Mouse (Mus musculus): Measurements from ENCODE around the gene Pdk4. TPM values are rescaled to one million over a fixed set of nuclear protein-coding genes. Genes with fewer than 3 reads are reported as not detected.
A peak's percentile ranks its signal among the peaks of the same experiment; 100 is the strongest.

Pdk4 gene
- polyA plus RNA-seq, 1 experiment from 2014 or later, result 10.0 TPM

DNA sequence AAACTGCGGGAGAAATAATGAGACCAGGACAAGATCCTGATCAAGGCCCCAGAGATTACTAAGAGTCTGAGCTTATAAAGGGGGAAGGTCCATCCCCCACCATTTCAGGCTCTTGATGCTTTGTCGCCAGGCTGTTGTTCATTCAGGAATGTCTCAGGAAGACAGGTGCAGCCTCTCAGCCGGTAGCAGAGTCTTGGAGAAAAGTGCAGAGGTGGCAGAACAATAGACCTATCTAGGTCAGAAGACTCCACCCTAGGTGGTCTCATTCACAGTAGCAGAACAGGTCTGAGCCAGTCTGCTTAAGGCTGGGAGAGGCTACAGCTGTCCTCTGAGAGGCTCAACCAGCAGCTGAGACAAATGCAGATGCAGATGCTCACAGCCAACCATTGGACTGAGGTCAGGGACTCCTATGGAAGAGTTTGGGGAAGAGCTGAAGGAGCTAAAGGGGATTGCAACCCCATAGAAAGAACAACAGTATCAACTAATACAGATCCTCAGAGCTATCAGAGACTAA lies 13.8 kb downstream of the Pdk4 start:
- no peaks in the 10 kb centered on the region for H3K4me1 ChIP-seq (ENCODE audit: insufficient read depth)
- no peak overlapping the region for H3K4me3 ChIP-seq (ENCODE audit: low read depth, low read length)
- peaks cover 16% of the 10 kb centered on the region for H3K36me3 ChIP-seq (replicated peaks; ENCODE audit: insufficient read depth, low read length)
- H3K4me2 ChIP-seq (ENCODE audit: low read depth, low read length), result no peak overlapping the region
- 69% methylated on average over 3 of the region's 3 CpGs for WGBS (ENCODE audit: insufficient replicate concordance)
- TF ChIP-seq EP300 (IDR thresholded peaks at IDR 0.05; ENCODE audit: low read depth) (no peak), CTCF (IDR thresholded peaks at IDR 0.05; ENCODE audit: low read depth) (no peak)
- H3K9ac ChIP-seq (replicated peaks), result no peak overlapping the region
- no peak overlapping the region for H3K27ac ChIP-seq (ENCODE audit: low read depth)
- DNase-seq, result no peak
- no peaks in the 10 kb centered on the region for H3K27me3 ChIP-seq (ENCODE audit: insufficient read depth, low read length)
- peak; percentile 15; the same call in 1 of the 2 replicates for ATAC-seq
- no peaks in the 10 kb centered on the region for H3K9me3 ChIP-seq (ENCODE audit: low read length)

DNA sequence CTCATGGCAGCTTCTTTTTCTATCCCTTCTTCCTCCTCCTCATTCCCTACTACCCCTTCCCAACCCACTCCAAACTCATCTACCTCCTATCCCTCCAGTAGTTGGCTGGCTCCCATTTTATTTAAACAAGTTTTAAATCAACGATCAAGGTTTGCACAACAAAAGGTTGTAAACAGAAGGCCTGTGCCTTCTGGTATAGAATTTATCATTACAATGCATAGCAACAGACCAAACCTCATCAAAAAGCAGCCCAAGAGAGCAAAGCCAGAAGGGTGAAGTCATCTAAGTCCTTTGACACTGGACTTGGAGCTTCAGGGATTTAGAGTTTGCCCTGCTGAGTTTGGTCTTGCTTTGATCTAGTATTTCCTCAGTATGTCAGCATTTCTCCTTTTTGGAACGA lies 15.0 kb downstream of the Pdk4 start:
- Histone ChIP-seq H3K9ac (replicated peaks) (no peak overlapping the region), H3K36me3 (replicated peaks; ENCODE audit: insufficient read depth, low read length) (peaks cover 5% of the 10 kb centered on the region), H3K27ac (ENCODE audit: low read depth) (no peak overlapping the region), H3K9me3 (ENCODE audit: low read length) (no peaks in the 10 kb centered on the region), H3K4me3 (ENCODE audit: low read depth, low read length) (no peak overlapping the region), H3K4me2 (ENCODE audit: low read depth, low read length) (no peak overlapping the region), H3K4me1 (ENCODE audit: insufficient read depth) (no peaks in the 10 kb centered on the region), H3K27me3 (ENCODE audit: insufficient read depth, low read length) (no peaks in the 10 kb centered on the region)
- DNase-seq (no peak), ATAC-seq (peak; percentile 34; the same call in 1 of the 2 replicates)
- TF ChIP-seq CTCF (IDR thresholded peaks at IDR 0.05; ENCODE audit: low read depth), result no peak
- TF ChIP-seq EP300 (IDR thresholded peaks at IDR 0.05; ENCODE audit: low read depth), result no peak
- WGBS (ENCODE audit: insufficient replicate concordance), result 73% methylated on average over 2 of the region's 2 CpGs

DNA sequence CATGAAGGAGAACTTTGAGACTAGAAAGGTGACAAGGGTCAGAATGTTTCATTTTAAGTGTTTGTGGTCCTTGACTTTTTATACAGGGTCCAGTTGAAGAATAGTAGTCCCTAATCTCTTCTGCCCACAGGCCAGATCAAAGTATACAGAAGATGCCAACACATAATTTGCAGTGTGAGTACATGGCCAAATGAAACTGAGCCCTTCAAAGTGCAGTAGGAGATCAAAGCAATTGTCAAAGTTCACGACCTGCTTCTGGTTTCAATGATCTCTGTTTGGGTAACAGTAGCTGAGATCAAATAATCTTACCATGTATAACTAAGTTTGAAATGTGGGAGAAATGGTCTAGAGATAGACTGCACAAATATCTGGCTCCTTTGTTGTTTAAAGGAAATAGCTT lies 22.1 kb downstream of the Pdk4 start:
- H3K9ac ChIP-seq (replicated peaks), result no peak overlapping the region
- no peaks in the 10 kb centered on the region for H3K4me1 ChIP-seq (ENCODE audit: insufficient read depth)
- 33% methylated on average over 1 of the region's 1 CpGs for whole genome bisulfite sequencing (ENCODE audit: insufficient replicate concordance)
- H3K36me3 ChIP-seq (replicated peaks; ENCODE audit: insufficient read depth, low read length), result no peaks in the 10 kb centered on the region
- H3K9me3 ChIP-seq (ENCODE audit: low read length), result no peaks in the 10 kb centered on the region
- no peak overlapping the region for H3K27ac ChIP-seq (ENCODE audit: low read depth)
- ATAC-seq (no peak), DNase-seq (no peak)
- no peak overlapping the region for H3K4me3 ChIP-seq (ENCODE audit: low read depth, low read length)
- H3K27me3 ChIP-seq (ENCODE audit: insufficient read depth, low read length), result no peaks in the 10 kb centered on the region
- no peak overlapping the region for H3K4me2 ChIP-seq (ENCODE audit: low read depth, low read length)
- TF ChIP-seq CTCF (IDR thresholded peaks at IDR 0.05; ENCODE audit: low read depth) (no peak), EP300 (IDR thresholded peaks at IDR 0.05; ENCODE audit: low read depth) (no peak)

DNA sequence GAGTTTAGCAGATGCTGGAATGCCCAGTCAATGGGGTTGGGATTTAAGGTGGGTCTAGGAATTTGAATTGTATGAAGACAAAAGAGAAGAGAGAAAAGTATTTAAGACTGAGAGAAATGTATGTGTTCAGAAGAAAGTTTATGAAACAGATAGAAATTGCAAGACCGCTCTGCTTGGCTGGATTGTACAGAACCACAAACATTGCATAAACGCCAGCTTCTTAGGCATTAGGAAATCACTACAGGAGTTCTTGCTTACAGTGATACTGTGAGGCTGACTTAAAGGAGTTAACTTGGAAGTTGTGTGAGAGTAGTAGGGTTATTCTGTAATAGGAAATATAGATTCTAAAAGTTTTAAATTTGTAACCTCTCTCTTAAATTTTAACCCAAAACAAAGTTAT lies 23.4 kb downstream of the Pdk4 start:
- H3K36me3 ChIP-seq (replicated peaks; ENCODE audit: insufficient read depth, low read length), result no peaks in the 10 kb centered on the region
- TF ChIP-seq CTCF (IDR thresholded peaks at IDR 0.05; ENCODE audit: low read depth) (no peak), EP300 (IDR thresholded peaks at IDR 0.05; ENCODE audit: low read depth) (no peak)
- no peak overlapping the region for H3K4me3 ChIP-seq (ENCODE audit: low read depth, low read length)
- no peak overlapping the region for H3K9ac ChIP-seq (replicated peaks)
- ATAC-seq, result no peak
- no peaks in the 10 kb centered on the region for H3K27me3 ChIP-seq (ENCODE audit: insufficient read depth, low read length)
- no peak overlapping the region for H3K27ac ChIP-seq (ENCODE audit: low read depth)
- no peaks in the 10 kb centered on the region for H3K9me3 ChIP-seq (ENCODE audit: low read length)
- no peaks in the 10 kb centered on the region for H3K4me1 ChIP-seq (ENCODE audit: insufficient read depth)
- DNase-seq, result no peak
- 62% methylated on average over 2 of the region's 2 CpGs for WGBS (ENCODE audit: insufficient replicate concordance)
- no peak overlapping the region for H3K4me2 ChIP-seq (ENCODE audit: low read depth, low read length)

DNA sequence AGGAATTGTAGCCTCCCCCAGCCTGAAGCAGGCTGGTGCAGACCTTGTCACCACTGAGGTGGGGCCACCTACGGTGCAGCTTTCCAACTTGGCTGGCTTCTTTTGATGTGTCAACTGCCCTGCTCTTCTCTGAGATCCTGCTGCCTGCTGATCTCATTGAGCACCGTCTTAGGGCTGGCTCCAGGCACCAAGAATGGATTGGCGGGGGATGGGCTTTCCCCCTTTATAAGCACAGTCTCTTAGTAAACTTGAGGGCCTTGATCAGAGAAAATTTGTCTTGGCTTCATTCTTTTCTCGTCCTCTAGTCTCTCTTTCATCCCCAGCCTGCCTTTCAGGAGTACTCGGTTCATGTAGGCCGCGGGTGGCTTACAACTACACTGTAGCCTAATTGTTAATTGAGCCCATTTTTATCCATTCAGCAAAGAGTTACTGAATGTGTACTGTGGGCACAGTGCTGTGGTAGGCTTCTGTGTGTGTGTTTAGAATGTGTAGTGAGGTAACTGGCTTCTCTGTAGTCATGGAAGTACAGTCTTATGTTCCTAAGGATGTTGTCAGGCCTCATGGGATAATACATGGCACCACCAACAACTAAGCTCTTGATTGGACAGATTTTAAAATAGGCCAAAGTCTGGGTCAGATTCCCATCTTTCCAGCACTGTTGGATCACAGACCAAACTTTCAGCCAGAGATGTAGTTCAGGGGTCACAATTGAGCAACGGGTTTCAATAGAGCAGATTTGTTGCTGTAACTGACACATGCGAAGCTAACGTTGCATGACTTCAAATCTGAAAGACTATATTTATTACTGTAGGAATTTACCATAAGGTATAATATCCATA lies 25.4 kb downstream of the Pdk4 start:
- WGBS (ENCODE audit: insufficient replicate concordance), result 73% methylated on average over 10 of the region's 10 CpGs
- Histone ChIP-seq H3K4me2 (ENCODE audit: low read depth, low read length) (no peak overlapping the region), H3K9me3 (ENCODE audit: low read length) (no peaks in the 10 kb centered on the region), H3K4me3 (ENCODE audit: low read depth, low read length) (no peak overlapping the region), H3K9ac (replicated peaks) (no peak overlapping the region), H3K27ac (ENCODE audit: low read depth) (peak overlapping the region; percentile 44; the same call in 1 of the 2 replicates), H3K4me1 (ENCODE audit: insufficient read depth) (no peaks in the 10 kb centered on the region), H3K36me3 (replicated peaks; ENCODE audit: insufficient read depth, low read length) (no peaks in the 10 kb centered on the region), H3K27me3 (ENCODE audit: insufficient read depth, low read length) (no peaks in the 10 kb centered on the region)
- ATAC-seq, result peak; percentile 98
- peak; percentile 52; the same call in 1 of the 2 replicates for TF ChIP-seq EP300 (IDR thresholded peaks at IDR 0.05; ENCODE audit: low read depth)
- no peak for TF ChIP-seq CTCF (IDR thresholded peaks at IDR 0.05; ENCODE audit: low read depth)
- no peak for DNase-seq

DNA sequence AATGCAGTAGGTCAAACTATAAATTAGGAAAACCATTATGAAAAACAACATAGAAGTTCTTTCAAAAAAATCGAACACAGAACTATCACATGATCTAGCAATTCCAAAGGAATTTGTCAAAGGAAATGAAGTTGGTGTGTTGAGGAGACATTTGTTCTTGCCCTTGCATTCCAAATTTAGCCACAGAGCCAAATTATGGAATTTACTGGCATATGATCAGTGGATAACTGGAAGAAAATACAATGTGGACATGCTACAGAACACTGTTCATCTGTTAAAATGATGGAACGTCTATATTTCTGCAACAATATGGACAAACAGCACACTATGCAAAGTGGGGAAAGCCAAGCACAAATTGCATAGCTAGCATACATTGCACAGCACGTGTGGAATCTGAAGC lies 40.3 kb downstream of the Pdk4 start:
- no peak for TF ChIP-seq EP300 (IDR thresholded peaks at IDR 0.05; ENCODE audit: low read depth)
- TF ChIP-seq CTCF (IDR thresholded peaks at IDR 0.05; ENCODE audit: low read depth), result no peak
- no peak for ATAC-seq
- H3K36me3 ChIP-seq (replicated peaks; ENCODE audit: insufficient read depth, low read length), result no peaks in the 10 kb centered on the region
- H3K9ac ChIP-seq (replicated peaks), result no peak overlapping the region
- H3K27ac ChIP-seq (ENCODE audit: low read depth), result no peak overlapping the region
- H3K4me3 ChIP-seq (ENCODE audit: low read depth, low read length), result no peak overlapping the region
- 69% methylated on average over 3 of the region's 3 CpGs for WGBS (ENCODE audit: insufficient replicate concordance)
- H3K27me3 ChIP-seq (ENCODE audit: insufficient read depth, low read length), result no peaks in the 10 kb centered on the region
- no peaks in the 10 kb centered on the region for H3K9me3 ChIP-seq (ENCODE audit: low read length)
- DNase-seq, result no peak
- no peaks in the 10 kb centered on the region for H3K4me1 ChIP-seq (ENCODE audit: insufficient read depth)
- no peak overlapping the region for H3K4me2 ChIP-seq (ENCODE audit: low read depth, low read length)

Data from liver, postnatal 0 days (tissue).